Mouse (Mus musculus) lung, embryonic 15.5 days (tissue): ENCODE measurements at regions not wholly inside any gene's neighbourhood (a gene's known extent, or its start where the extent isn't known, plus 50 kb on each side); places are given as distances from the start of the nearest gene placed in this dataset.

Experiments
- ATAC-seq: fragments of 200-750 bp; cut with Nextera tagmentation; 2 replicates; pipeline ENCODE4 v1.8.0; 2017; ENCODE audit warnings: moderate number of reproducible peaks, borderline replicate concordance; ENCODE audit not compliant: low FRiP score, low TSS enrichment; ENCODE audit errors: extremely low read depth
- H3K27ac ChIP-seq: fragments of 300-500 bp; sonication (generic); 2 replicates; pipeline ENCODE4 v1.5.1; 2015; ENCODE audit warnings: moderate library complexity, mild to moderate bottlenecking, inconsistent platforms
- H3K27me3 ChIP-seq: fragments of 300-500 bp; sonication (generic); 2 replicates; pipeline ENCODE4 v1.6.1; 2015; ENCODE audit warnings: inconsistent platforms
- H3K36me3 ChIP-seq: fragments of 300-500 bp; sonication (generic); 2 replicates; pipeline ENCODE4 v1.6.1; 2015; ENCODE audit warnings: inconsistent platforms
- H3K4me1 ChIP-seq: fragments of 300-500 bp; sonication (generic); 2 replicates; pipeline ENCODE4 v1.6.1; 2015; ENCODE audit warnings: inconsistent platforms
- H3K4me2 ChIP-seq: fragments of 300-500 bp; sonication (generic); 2 replicates; pipeline ENCODE4 v1.6.1; 2015; ENCODE audit warnings: inconsistent platforms, mild to moderate bottlenecking, moderate library complexity
- H3K4me3 ChIP-seq: fragments of 300-500 bp; sonication (generic); 2 replicates; pipeline ENCODE4 v1.5.1; 2015; ENCODE audit warnings: mild to moderate bottlenecking, inconsistent platforms
- H3K9ac ChIP-seq: fragments of 300-500 bp; sonication (generic); 2 replicates; pipeline ENCODE4 v1.6.1; 2015; ENCODE audit warnings: inconsistent platforms
- H3K9me3 ChIP-seq: fragments of 300-500 bp; sonication (generic); 2 replicates; pipeline ENCODE4 v1.6.1; 2016; ENCODE audit warnings: inconsistent platforms
- WGBS: fragments of 180-500 bp; shearing (Covaris S2); methylation state at CpG from one replicate; pipeline ENCODE4 v1.1.7; 2015; 5-methylcytosine and 5-hydroxymethylcytosine counted together

DNA sequence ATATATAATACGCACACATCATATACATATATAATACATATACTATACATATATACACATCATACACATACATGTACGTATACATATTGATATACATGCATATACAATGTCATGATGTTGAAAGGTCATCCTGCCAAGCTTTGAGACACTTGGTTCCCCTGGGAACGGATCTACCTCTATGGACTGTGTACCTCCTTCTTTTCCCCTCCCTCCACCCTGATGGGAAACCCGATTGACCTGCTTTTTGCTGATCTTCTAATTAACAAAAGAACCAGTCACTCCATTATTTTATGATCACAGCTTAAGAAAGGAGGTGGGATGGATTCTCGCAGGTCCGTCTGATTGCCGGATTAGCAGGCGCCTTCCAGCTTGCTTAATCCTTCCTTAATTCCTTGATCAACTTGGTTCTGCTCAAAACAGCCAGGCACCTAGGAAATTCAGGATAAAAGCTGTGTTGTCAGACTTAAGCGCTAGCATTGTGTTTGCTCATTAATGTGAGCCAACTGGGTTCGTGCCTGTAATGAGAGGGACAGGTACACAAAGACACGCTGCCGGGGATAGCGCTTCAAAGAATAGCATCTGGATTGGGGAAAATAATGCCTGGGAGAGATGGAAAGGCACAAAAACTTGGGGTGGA, 189.3 kb upstream of the Lrfn2 start:
- H3K27ac ChIP-seq, result no peak overlapping the region
- no peak overlapping the region for H3K4me2 ChIP-seq
- 83% methylated on average over 13 of the region's 13 CpGs for WGBS
- ATAC-seq, result no peak
- H3K27me3 ChIP-seq, result no peaks in the 10 kb centered on the region
- H3K9ac ChIP-seq, result no peak overlapping the region
- 0 out of 2 replicates have a peak, but pooled peaks cover 5% of the 10 kb centered on the region for H3K4me1 ChIP-seq
- no peaks in the 10 kb centered on the region for H3K9me3 ChIP-seq
- H3K4me3 ChIP-seq, result no peak overlapping the region
- H3K36me3 ChIP-seq, result no peaks in the 10 kb centered on the region

DNA sequence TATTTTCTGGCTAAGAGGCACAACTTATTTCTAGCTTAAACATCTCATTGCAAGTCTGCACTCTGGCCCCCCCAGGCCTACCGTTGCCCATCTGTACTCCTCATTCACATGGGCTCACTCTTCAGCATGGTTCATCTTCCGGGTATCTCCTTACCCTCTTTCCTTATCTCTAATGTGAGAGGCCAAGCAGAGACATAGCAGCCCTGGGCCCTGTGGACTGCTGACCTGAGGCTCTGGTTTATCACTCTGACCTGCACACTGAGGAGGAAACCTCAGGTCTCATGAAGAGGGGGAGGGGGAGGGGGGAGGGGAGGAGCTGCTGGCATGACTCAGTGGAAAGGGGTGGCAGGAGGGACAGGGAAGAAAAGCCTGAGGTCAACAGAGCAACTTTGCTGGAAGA, 162.1 kb upstream of the Lrfn2 start:
- 46% methylated on average over 2 of the region's 2 CpGs for WGBS
- Histone ChIP-seq H3K36me3 (no peaks in the 10 kb centered on the region), H3K4me2 (no peak overlapping the region), H3K9me3 (no peaks in the 10 kb centered on the region), H3K4me1 (no peaks in the 10 kb centered on the region), H3K4me3 (no peak overlapping the region), H3K9ac (no peak overlapping the region), H3K27me3 (no peaks in the 10 kb centered on the region), H3K27ac (no peak overlapping the region)
- no peak for ATAC-seq

DNA sequence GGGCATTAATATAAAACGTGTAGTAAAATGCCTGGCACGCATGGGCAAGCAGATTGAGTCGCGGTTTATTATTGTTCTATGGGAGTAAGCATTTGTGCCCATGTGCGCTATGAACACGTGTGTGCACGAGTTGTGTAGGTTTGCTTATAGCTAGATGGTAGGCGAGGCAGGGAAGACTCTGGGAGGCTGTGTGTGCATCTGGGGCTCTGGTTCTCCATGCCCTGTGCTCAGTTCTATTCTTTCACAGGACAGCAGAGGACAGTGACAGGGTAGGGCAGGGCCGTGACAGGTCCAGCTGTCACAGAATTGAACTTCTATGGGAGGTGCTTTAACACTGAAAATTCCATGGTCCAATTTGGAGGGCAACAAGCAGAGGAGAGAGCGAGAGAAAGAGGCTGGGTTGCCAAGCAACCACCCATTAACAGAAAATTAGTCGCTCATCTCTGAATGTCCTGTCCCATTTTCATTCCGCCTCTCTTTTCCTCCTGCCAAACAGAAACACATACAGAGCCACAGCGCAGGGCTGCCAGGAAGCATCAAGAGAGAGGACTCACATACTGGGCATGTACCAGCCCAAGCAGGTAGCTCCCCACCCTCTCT, 160.4 kb upstream of the Lrfn2 start:
- no peak overlapping the region for H3K27ac ChIP-seq
- H3K9me3 ChIP-seq, result no peaks in the 10 kb centered on the region
- no peaks in the 10 kb centered on the region for H3K4me1 ChIP-seq
- 78% methylated on average over 13 of the region's 13 CpGs for WGBS
- no peak overlapping the region for H3K4me2 ChIP-seq
- H3K36me3 ChIP-seq, result no peaks in the 10 kb centered on the region
- H3K9ac ChIP-seq, result no peak overlapping the region
- no peak for ATAC-seq
- H3K4me3 ChIP-seq, result no peak overlapping the region
- no peaks in the 10 kb centered on the region for H3K27me3 ChIP-seq

DNA sequence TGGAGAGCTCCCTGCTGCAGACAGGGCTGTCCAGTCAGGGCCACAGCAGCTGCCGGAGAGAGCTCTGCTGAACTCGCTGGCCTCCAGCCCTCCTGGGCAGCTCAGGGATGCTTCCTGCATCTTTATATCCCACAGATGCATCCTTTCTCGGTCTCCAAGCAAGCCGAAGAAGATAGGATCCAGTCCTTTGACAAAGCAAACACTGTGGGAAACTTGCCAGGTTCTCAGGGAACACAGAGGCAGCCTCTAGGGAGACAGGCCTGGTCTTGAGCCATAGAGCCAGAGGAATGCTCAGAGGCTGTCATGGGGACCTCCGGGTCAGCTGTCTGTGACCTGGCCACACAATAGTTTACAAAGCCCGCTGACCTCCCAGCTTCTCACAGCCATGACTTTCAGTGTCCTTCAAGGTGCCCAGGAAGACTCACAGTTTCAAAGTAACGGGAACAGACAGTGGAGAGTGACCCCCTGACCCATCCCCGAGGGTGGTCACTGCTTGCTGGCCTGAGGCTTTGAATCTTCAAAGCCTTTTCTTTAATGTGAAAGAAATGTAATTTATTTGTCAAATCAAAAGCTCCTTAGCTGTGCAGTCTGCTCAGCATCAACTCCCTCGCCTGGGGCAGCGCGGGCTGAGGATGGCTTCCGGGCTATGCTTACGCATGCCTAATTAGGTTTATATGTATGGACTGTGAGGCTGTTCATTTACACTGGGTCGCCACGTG, 157.8 kb upstream of the Lrfn2 start:
- no peaks in the 10 kb centered on the region for H3K9me3 ChIP-seq
- H3K4me2 ChIP-seq, result no peak overlapping the region
- peak; percentile 35; the same call in 1 of the 2 replicates for ATAC-seq
- H3K27ac ChIP-seq, result no peak overlapping the region
- no peak overlapping the region for H3K4me3 ChIP-seq
- WGBS, result 34% methylated on average over 15 of the region's 15 CpGs
- no peak overlapping the region for H3K9ac ChIP-seq
- no peaks in the 10 kb centered on the region for H3K36me3 ChIP-seq
- no peaks in the 10 kb centered on the region for H3K4me1 ChIP-seq
- H3K27me3 ChIP-seq, result no peaks in the 10 kb centered on the region

DNA sequence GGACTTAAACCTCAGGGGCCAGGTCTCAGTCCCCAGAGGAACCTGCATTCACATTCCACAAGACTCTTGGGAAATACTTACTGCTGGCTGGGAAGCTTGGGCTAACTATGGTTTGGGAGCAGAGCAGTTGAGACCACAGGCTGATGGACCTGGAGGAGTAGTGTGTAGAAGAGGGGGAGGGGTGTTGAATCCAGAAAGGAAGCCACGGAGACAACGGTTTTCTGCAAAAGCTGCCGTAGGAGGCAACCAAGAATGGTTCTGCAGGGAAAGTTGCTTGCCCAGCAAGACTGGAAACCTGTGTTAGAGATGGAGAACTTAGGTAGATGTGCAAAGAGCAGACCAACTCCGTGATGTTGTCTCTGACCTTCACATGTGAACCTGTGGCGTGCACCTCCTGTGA, 156.7 kb upstream of the Lrfn2 start:
- no peak overlapping the region for H3K27ac ChIP-seq
- no peak overlapping the region for H3K4me3 ChIP-seq
- H3K27me3 ChIP-seq, result no peaks in the 10 kb centered on the region
- no peak for ATAC-seq
- no peak overlapping the region for H3K9ac ChIP-seq
- H3K4me2 ChIP-seq, result no peak overlapping the region
- 69% methylated on average over 5 of the region's 5 CpGs for WGBS
- no peaks in the 10 kb centered on the region for H3K36me3 ChIP-seq
- H3K9me3 ChIP-seq, result no peaks in the 10 kb centered on the region
- no peaks in the 10 kb centered on the region for H3K4me1 ChIP-seq

DNA sequence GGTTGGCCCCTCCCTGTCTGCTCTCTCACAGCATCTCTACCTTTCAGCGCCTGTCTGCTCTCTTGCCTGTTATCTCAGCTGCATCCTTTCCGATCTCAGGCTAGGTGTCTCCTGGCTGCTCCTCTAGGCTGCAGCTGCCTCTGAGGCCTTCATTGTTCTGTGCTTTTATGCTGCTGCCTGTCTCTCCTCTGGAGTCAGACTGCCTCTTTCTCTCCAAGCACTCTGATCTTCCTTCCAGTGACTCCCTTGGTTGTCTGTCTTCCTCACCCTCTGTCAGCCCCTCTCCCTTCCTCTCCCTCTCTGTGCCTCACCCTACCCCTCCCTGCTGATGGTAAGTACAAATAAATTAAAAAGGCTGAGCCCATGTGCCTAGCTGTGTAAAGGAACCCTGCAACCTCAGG, 155.7 kb upstream of the Lrfn2 start:
- 10% methylated on average over 2 of the region's 2 CpGs for WGBS
- Histone ChIP-seq H3K27ac (no peak overlapping the region), H3K9me3 (no peaks in the 10 kb centered on the region), H3K4me2 (no peak overlapping the region), H3K27me3 (no peaks in the 10 kb centered on the region), H3K4me3 (no peak overlapping the region), H3K36me3 (no peaks in the 10 kb centered on the region), H3K4me1 (no peaks in the 10 kb centered on the region), H3K9ac (no peak overlapping the region)
- ATAC-seq, result no peak

DNA sequence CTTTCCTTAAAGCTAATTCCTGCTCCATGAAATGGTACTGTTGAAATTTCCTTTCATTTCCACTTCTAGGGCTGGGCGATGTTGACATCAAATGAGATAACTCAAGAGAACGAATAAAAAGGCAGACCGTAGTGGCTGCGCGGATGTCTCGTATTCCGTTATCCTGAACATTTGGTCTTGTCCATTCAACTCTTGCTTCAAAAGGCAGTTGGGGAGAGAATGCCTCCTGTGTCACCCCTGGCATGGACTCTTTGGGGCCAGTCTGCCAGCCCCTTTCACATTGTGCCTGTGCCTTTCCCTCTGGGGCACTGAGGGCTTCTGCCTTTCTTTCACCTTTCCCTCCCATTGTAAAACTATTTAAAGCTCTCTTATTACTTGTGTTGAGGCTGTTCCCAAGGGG, 152.0 kb upstream of the Lrfn2 start:
- H3K4me2 ChIP-seq, result no peak overlapping the region
- 87% methylated on average over 7 of the region's 7 CpGs for WGBS
- no peak overlapping the region for H3K4me3 ChIP-seq
- H3K4me1 ChIP-seq, result no peaks in the 10 kb centered on the region
- H3K36me3 ChIP-seq, result no peaks in the 10 kb centered on the region
- no peaks in the 10 kb centered on the region for H3K27me3 ChIP-seq
- no peak overlapping the region for H3K9ac ChIP-seq
- no peak overlapping the region for H3K27ac ChIP-seq
- H3K9me3 ChIP-seq, result no peaks in the 10 kb centered on the region
- ATAC-seq, result no peak

DNA sequence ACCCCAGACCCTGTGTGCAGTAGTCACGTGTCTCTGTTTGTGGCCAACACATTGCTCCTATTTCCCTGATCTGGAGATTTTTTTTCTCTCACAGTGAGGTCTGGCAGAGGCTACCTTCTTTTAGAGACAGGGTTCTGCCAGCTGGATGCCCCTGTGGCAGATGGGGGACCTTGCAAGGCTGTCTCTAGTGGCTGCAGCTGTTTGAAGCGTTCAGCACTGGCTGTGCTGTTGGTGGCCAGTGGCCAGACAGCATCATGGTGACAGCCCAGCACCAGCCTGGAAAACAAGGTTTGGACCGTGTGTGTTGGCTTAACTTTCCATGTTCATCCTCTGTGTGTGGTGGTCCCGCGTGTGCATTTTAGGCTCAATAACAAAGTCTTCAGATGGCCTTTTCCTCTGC, 147.8 kb upstream of the Lrfn2 start:
- Histone ChIP-seq H3K4me3 (no peak overlapping the region), H3K9ac (no peak overlapping the region), H3K36me3 (no peaks in the 10 kb centered on the region), H3K27me3 (no peaks in the 10 kb centered on the region), H3K27ac (no peak overlapping the region), H3K4me1 (no peaks in the 10 kb centered on the region), H3K4me2 (no peak overlapping the region), H3K9me3 (no peaks in the 10 kb centered on the region)
- ATAC-seq, result no peak
- WGBS, result 77% methylated on average over 5 of the region's 5 CpGs

DNA sequence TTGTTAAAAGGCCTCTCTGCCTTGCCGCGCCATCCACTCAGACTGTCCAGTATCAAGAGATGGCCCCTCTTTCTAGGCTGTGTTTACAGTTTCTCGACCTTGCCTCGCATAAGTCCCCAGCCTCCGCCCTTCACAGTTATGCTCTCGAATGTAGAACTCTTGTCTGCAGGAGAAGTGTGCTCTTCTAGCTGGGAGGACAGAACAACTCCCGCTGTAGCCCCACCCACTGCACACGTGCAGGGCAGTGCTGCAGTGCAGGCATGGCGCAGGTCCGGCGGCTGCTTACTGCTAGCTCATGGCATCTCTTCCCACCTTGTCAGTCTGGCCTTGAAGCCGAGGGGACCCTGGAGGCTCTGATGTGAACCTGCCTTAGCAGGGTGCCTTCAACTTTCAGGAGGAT, 145.7 kb upstream of the Lrfn2 start:
- Histone ChIP-seq H3K9me3 (no peaks in the 10 kb centered on the region), H3K27ac (no peak overlapping the region), H3K9ac (no peak overlapping the region), H3K4me2 (no peak overlapping the region), H3K27me3 (no peaks in the 10 kb centered on the region), H3K4me3 (no peak overlapping the region), H3K36me3 (no peaks in the 10 kb centered on the region), H3K4me1 (no peaks in the 10 kb centered on the region)
- no peak for ATAC-seq
- WGBS, result 54% methylated on average over 12 of the region's 12 CpGs

DNA sequence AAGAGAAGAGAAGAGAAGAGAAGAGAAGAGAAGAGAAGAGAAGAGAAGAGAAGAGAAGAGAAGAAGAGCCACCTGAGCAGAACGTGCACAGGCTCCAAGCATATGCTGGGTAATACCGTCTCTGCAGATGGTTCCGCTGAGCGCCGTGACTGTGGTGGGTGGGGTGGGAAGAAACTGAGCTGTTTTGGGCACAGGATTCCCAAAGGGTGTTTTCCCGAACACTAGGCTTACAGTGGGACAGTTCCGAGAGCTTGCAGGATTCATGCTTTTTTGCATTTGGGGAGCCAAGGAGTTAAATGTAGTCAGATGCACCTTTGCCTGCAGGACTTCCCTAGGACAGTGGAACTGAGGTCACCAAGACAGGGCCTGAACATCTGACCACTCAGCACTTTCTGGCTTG, 142.3 kb upstream of the Lrfn2 start:
- Histone ChIP-seq H3K4me1 (no peaks in the 10 kb centered on the region), H3K36me3 (no peaks in the 10 kb centered on the region), H3K27me3 (no peaks in the 10 kb centered on the region), H3K9ac (no peak overlapping the region), H3K4me2 (no peak overlapping the region), H3K4me3 (no peak overlapping the region), H3K27ac (no peak overlapping the region), H3K9me3 (no peaks in the 10 kb centered on the region)
- 88% methylated on average over 7 of the region's 7 CpGs for WGBS
- no peak for ATAC-seq

DNA sequence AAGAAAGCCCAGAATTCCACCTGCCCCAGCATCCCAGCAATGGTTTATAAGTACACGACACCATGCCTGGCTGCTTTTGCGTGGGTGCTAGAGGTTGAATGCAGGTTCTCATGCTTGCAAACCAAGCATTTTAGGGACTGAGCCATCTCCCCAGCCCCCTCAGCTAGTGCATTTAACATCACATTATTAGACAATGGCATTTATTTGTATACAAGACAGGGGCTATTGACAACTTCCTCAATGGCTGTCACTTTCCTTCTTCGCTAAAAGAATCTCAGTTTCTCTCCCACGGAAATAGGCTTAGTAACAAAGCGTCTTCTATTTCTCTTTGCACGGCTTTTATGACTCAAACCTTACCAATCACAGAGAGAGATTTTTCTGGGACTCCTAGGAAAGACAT, 141.7 kb upstream of the Lrfn2 start:
- Histone ChIP-seq H3K27me3 (no peaks in the 10 kb centered on the region), H3K36me3 (no peaks in the 10 kb centered on the region), H3K4me1 (no peaks in the 10 kb centered on the region), H3K4me2 (no peak overlapping the region), H3K9ac (no peak overlapping the region), H3K4me3 (no peak overlapping the region), H3K27ac (no peak overlapping the region), H3K9me3 (no peaks in the 10 kb centered on the region)
- 83% methylated on average over 6 of the region's 6 CpGs for WGBS
- ATAC-seq, result no peak

DNA sequence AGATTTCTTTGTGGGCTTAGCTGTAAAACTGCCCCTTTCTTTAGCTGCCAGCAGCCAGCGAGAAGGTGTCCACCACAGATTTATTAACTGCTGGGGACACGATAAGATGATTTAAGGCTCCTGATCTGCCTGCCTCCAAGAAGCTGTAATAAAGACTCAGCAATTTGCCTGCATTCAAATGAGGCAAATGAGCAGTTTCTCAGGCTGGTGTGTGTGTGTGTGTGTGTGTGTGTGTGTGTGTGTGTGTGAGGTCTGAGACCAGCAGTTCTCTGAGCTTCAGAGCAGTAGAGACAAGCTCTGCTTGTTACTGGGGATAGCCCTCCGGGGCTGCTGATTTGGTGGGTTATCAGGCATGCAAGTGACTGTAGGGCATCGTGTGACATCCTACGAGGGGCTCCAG, 139.2 kb upstream of the Lrfn2 start:
- ATAC-seq, result no peak
- no peak overlapping the region for H3K4me3 ChIP-seq
- H3K4me2 ChIP-seq, result no peak overlapping the region
- H3K4me1 ChIP-seq, result no peaks in the 10 kb centered on the region
- no peak overlapping the region for H3K9ac ChIP-seq
- no peaks in the 10 kb centered on the region for H3K36me3 ChIP-seq
- no peaks in the 10 kb centered on the region for H3K9me3 ChIP-seq
- no peaks in the 10 kb centered on the region for H3K27me3 ChIP-seq
- 54% methylated on average over 5 of the region's 5 CpGs for WGBS
- no peak overlapping the region for H3K27ac ChIP-seq
